Mouse (Mus musculus) small intestine, adult 2 months (tissue): ENCODE results near the gene Rgs7bp. TPM values are rescaled to one million over a fixed set of nuclear protein-coding genes. Genes with fewer than 3 reads are reported as not detected.
"Not testable (repeated sequence)": the region's sequence is repeated elsewhere in the genome, so short reads cannot be mapped to it uniquely, and the experiment has no call there.

Experiments
- H3K27ac ChIP-seq: fragments of 200-500 bp; 2 replicates; pipeline ENCODE4 v1.5.1; 2012; ENCODE audit warnings: low read depth, low read length, control low read depth, inconsistent platforms; ENCODE audit not compliant: insufficient read depth
- H3K27me3 ChIP-seq: fragments of 200-500 bp; 2 replicates; pipeline ENCODE4 v1.6.1; 2012; ENCODE audit warnings: mild to moderate bottlenecking, moderate library complexity, low read length, inconsistent platforms; ENCODE audit not compliant: control insufficient read depth, insufficient read depth
- H3K36me3 ChIP-seq: fragments of 200-500 bp; 2 replicates; pipeline ENCODE4 v1.6.1; 2012; ENCODE audit warnings: mild to moderate bottlenecking, low read length, control low read depth, inconsistent platforms; ENCODE audit not compliant: control insufficient read depth, insufficient read depth
- H3K4me1 ChIP-seq: fragments of 200-500 bp; 2 replicates; pipeline ENCODE4 v1.6.1; 2012; ENCODE audit warnings: low read length, inconsistent platforms, mixed read lengths; ENCODE audit not compliant: control insufficient read depth, insufficient read depth, insufficient read length
- H3K4me3 ChIP-seq: fragments of 200-500 bp; 2 replicates; pipeline ENCODE4 v1.5.1; 2012; ENCODE audit warnings: low read depth, mild to moderate bottlenecking, control low read depth, inconsistent platforms, low read length, moderate library complexity
- CTCF ChIP-seq: fragments of 200-500 bp; IDR thresholded peaks from 2 replicates; pipeline ENCODE4 v1.5.1; 2012; ENCODE audit warnings: low read depth, mild to moderate bottlenecking, control low read depth, inconsistent platforms, low read length, moderate library complexity, mixed read lengths; ENCODE audit not compliant: insufficient replicate concordance, insufficient read length; ENCODE audit errors: extremely low read depth
- POLR2A ChIP-seq: fragments of 200-500 bp; IDR thresholded peaks from 2 replicates; pipeline ENCODE4 v1.6.1; 2012; ENCODE audit warnings: low read depth, mild to moderate bottlenecking, control low read depth, inconsistent platforms, low read length, moderate library complexity
- WGBS: fragments of 180-500 bp; shearing (Covaris S2); methylation state at CpG from one replicate; pipeline ENCODE4 v1.1.7; 2018; 5-methylcytosine and 5-hydroxymethylcytosine counted together
- polyA plus RNA-seq: library from polyadenylated mRNA; depleted of rRNA; stranded (reverse); fragments of >200 nt; gene quantifications from 2 replicates; pipeline ENCODE4 v1.2.3, GENCODE M21; 2012; rRNA removed

Gene Rgs7bp
- polyA plus RNA-seq, 1 experiment: 0.47 TPM

- no peaks in the 10 kb centered on the region for H3K4me1 ChIP-seq
- WGBS: 85% methylated on average over 17 of the region's 17 CpGs
- TF ChIP-seq POLR2A: no peak
- TF ChIP-seq CTCF: no peak
Measured at GRCm38 (mm10) chr13:104914288-104914895, 140.3 kb downstream of the Rgs7bp start.

GRCm38 (mm10) chr13:104911626-104912025, 143.1 kb downstream of the Rgs7bp start:
- WGBS: 52% methylated on average over 5 of the region's 5 CpGs
- H3K4me1 ChIP-seq, H3K27ac ChIP-seq, H3K4me3 ChIP-seq, H3K36me3 ChIP-seq, H3K27me3 ChIP-seq: not testable (repeated sequence)

More at GRCm38 (mm10) chr13:104914288-104914895, 140.3 kb downstream of the Rgs7bp start:
- Histone ChIP-seq H3K27ac (no peak overlapping the region), H3K27me3 (no peaks in the 10 kb centered on the region), H3K4me3 (no peak overlapping the region), H3K36me3 (no peaks in the 10 kb centered on the region)

GRCm38 (mm10) chr13:104911006-104911405, 143.7 kb downstream of the Rgs7bp start:
- H3K27me3 ChIP-seq, H3K4me3 ChIP-seq, H3K4me1 ChIP-seq, H3K27ac ChIP-seq, H3K36me3 ChIP-seq: not testable (repeated sequence)
- 84% methylated on average over 1 of the region's 1 CpGs for WGBS

DNA sequence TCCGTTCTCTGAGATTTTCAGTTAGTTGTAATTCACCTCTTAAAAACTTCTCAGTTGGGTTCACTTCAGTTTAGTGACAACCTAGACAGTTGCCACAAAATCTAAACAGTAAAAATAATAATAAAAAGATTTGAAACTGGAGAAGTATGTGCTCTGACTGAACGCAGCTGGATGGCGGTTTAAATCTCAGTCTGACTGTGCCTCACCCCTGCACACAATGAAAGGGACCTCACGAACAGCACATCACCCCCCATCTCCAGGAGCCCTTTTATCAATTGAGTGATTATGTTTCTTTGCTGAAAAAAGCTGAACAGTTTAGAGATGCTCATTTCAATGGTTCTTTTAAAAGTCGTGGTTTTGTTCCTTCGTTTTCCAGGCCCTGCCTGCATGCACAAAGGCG, 146.0 kb downstream of the Rgs7bp start:
- TF ChIP-seq CTCF: no peak
- TF ChIP-seq POLR2A: no peak
- Histone ChIP-seq H3K4me3 (no peak overlapping the region), H3K27me3 (no peaks in the 10 kb centered on the region), H3K4me1 (no peaks in the 10 kb centered on the region), H3K36me3 (no peaks in the 10 kb centered on the region), H3K27ac (no peak overlapping the region)
- WGBS: 70% methylated on average over 7 of the region's 7 CpGs

Other genes with a start within 250 kb of the Rgs7bp start
- 0.37 and 0.42 TPM in 2 replicates for gene Cwc27, start 237.8 kb downstream of the Rgs7bp start, polyA plus RNA-seq
- gene Shisal2b, start 191.0 kb downstream of the Rgs7bp start, polyA plus RNA-seq: 0.11 and 0.28 TPM in 2 replicates
- gene 4933425L06Rik, start 27.2 kb upstream of the Rgs7bp start, polyA plus RNA-seq: not detected in 2 replicates
- gene Rnf180, start 239.9 kb upstream of the Rgs7bp start, polyA plus RNA-seq: 0.23 TPM in 2 replicates